Mouse (Mus musculus) layer of hippocampus, adult 11-12 months (tissue): ENCODE measurements around the gene Gpatch1.
"Not testable (repeated sequence)": the region's sequence is repeated elsewhere in the genome, so short reads cannot be mapped to it uniquely, and the experiment has no call there.

Experiments used
- DNase-seq: peaks from one replicate; pipeline ENCODE4 v3.0.0; 2022; ENCODE audit warnings: low spot score

Gene Gpatch1

DNA sequence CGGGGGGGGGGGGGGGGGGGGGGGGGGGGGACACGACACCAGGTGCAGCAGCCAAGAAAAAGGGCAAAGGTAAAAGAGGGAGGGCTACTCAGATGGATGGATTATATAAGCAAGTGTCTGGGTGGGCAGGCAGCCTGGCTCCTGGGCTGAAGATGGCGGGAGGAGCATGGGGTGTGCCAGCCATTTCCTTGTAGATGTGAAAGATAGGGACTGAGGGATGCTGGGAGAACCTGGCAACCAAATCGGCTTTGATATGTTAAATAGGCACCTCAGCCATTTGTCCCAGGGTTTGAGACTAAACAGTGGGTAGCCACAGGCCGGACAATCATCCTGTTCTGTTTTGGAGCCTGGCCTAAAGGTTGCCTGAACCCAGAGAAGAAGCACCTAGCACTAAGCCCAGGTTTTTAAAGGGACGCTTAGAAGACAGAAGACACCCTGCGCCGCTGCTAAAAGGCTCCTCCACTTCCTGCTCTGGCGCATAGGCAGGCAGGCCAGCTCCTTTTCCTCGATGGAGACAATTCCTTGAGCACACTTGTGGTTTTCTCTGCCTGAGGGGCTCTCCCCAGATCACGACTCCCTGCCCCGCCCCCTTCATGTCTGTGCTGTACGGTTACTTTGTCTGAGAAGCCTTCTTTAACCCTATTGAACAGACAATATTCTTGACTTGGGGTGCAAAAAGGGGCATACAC, 4.6 kb upstream of the Gpatch1 start:
- DNase-seq: no peak

DNA sequence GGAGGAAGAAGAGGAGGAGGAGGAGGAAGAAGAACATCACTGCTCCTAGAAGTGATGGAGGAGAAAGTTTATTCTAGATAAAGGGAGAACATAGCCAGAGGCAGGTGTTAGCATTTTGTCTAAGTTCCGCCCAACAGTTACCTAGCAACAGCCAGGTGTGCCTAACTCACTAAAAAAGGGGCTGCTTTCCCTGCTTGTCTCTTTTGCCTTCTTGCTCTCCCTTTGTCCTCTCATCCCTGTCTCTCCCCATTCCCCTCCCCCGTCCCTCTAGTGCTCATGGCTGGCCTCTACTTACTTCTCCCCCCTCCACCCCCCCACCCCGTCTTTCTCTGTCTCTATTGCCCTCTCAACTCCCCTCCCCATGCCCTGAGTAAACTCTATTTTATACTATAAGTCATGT, 3.9 kb upstream of the Gpatch1 start:
- no peak for DNase-seq

DNA sequence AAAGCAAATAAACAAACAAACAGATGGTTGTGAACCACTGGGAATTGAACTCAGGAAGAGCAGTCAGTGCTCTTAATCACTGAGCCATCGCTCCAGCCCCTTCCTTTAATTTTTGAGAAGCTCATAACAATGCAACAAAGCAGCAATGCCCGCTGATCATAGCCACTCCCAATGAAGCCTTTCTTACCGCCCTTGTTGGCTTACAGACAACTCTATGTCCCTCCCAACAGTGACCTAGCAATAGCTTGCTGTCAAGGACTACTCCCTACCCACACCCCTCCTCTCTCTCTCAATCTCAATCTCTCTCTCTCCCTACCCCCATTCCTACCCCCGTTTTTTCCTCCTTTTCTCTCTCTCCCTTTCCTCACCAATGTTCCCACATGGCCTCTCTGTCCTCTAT, 1.5 kb upstream of the Gpatch1 start:
- no peak for DNase-seq

DNA sequence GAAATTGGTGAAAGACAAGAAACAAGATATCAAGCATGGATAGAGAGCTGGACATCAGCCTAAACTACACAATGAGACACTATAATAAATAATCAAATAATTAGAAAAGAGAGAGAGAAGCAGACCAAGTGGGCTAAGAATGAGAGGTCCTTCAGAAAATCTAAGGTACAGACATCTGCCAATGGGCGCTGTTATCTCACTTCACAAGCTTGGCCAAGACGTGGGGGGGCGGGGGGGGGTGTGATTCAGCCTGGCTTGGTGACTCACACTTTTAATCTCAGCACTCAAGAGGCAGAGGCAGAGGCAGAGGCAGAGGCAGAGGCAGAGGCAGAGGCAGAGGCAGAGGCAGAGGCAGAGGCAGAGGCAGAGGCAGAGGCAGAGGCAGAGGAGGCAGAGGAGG, 981 bp upstream of the Gpatch1 start:
- DNase-seq: not testable (repeated sequence)

DNA sequence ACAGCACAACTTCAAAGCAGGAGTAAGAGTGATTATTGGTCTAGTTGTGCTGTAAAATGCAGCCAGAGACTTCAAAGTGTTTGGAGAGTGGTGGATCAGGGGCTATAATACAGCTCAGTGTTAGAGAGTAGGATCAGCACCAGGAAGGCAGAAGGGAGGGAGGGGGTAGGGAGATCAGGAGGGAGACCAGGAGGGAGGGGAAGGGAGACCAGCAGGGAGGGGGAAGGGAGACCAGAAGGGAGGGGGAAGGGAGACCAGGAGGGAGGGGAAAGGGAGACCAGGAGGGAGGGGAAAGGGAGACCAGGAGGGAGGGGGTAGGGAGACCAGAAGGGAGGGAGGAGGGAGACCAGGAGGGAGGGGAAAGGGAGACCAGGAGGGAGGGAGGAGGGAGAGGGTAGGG, 4.1 kb downstream of the Gpatch1 start:
- DNase-seq: no peak

DNA sequence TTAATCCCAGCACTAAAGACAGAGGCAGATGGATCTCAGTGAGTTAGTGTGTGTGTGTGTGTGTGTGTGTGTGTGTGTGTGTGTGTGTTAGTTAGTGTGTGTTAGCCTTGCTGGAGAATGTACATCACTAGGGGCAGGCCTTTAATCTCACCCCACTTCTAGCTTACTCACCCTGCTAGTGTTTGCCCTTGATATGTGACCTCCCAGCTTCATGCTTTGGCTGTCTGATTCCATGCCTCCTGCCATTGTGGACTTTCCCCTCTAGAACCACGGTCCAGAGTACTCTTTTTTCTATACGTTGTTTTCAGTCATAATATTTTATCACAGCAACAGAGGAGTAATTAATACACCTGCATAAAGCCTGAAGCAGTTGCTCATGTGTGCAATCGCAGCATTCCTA, 7.0 kb downstream of the Gpatch1 start:
- DNase-seq: no peak

DNA sequence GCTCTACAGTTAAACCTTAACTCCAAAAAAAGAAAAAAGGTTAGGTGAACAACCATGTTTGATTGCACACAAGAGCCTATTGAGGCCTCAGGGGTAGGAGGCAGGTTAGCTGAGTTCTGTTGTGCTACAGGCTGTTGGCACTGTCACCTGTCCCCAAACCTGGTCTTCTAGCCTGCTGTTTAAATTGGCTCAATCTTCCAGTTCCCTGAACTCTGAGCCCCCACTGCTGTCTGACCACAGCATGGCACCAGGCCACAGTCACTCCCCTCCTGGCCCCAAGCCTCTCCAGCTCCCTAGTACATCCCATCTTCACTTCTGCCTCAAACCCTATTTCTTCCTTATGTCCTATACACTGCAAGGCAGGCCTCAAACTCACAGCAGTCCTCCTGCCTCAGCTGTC, 17.4 kb downstream of the Gpatch1 start:
- DNase-seq: no peak

DNA sequence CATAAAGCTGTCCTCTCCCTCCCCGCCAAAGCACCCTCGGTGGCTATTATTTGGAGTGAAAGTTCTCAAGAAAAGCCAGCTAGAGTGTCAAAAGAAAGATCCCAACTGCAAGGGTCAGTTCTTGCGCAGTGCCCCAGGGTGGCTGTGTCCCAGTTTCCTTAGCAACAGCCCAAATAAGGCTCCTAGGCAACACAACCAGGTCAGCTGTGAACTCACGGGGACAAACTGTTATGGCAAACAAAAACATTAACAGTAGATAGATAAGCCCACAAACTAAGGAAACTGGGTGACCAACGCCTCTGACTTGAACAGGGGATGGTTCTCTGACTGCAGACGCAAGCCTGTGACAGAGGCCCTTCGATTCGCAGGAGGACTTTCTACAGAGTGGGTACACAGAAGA, 18.6 kb downstream of the Gpatch1 start:
- no peak for DNase-seq

DNA sequence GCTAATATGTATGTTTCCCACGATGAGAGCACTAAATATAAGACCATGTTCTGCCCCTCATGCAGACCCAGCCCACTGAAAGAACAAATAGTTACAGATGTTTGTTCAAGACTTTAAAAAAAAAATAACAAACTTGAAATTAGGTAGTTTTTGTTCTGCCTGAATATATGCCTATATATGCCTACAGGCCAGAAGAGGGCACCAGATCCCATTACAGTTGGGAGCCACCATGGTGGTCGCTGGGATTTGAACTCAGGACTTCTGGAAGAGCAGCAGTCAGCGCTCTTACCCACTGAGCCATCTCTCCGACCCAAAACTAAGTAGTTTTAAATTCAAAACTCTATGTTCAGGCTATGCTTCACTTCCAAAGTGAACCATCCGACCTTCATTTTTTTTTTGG, 20.4 kb downstream of the Gpatch1 start:
- no peak for DNase-seq

DNA sequence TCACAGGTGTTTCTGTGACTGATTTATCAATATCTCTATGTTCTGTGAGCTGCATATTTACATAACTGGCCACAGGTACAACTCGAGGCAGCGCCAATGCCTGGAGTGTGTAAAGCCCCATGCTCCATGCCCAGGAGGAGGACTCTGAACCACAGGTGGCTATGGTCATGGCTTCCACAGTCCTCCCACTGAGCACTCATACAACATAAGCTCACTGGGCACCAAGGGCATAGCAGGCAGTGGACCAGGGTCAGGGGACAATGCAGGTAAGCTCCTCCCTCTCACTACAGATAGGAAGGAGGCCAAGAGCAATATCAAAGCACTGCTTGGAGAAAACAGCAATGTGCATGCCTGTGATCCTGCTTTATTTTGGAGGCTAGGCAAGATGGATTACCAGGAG, 22.6 kb downstream of the Gpatch1 start:
- no peak for DNase-seq

DNA sequence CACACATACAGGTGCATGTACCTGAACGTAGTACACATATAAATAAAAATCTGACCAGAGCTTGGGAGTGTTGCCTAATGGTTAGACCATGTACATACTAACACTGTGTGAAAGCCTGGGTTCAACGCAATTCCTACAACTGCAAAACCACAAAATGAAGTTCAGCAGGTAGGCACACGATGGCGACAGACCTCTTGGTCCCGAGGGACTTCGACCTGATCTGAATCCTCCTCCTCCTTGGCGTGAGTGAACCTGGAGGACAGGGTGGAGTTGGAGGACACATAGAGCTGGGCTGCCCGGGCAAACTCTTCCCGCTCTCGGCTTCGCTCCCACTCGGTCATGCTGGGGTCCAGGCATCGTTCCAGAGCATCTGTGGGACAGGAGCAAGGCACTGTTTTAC, 24.8 kb downstream of the Gpatch1 start:
- no peak for DNase-seq

DNA sequence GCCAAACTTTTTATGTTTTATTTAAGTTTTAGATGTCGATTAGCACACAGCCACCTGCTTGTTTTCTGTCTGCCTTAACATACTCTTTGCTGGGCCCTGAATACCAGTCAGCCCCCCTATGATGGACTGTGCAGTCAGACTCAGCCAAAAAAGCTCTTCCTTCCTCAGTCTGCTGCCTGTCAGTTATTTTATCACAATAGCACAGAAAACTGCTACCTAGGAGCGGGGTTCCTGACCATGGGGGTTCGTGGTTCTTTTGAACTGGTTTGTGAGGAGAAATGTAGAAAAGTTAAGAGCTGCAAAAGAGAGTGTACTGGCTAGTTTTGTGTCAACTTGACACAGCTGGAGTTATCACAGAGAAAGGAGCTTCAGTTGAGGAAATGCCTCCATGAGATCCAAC, 39.3 kb downstream of the Gpatch1 start:
- no peak for DNase-seq

DNA sequence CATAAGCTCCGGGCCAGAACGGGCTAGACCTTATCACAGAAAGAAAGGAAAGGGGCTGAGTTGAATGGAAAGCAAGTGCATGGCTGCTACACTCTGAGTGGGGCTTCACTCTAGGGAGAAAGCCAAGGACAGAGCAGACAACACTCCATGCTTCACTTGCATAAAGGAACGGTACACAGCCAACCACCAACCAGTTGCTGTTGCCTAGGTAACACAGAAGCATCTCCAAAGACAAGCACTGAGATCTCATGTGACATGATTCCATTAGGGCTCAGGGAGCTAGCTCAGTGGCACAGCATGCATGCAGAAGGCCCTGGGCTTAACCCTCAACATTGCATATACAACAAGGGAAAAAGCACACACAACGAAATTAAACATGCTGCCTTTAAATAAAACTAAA, 40.8 kb downstream of the Gpatch1 start:
- DNase-seq: no peak

DNA sequence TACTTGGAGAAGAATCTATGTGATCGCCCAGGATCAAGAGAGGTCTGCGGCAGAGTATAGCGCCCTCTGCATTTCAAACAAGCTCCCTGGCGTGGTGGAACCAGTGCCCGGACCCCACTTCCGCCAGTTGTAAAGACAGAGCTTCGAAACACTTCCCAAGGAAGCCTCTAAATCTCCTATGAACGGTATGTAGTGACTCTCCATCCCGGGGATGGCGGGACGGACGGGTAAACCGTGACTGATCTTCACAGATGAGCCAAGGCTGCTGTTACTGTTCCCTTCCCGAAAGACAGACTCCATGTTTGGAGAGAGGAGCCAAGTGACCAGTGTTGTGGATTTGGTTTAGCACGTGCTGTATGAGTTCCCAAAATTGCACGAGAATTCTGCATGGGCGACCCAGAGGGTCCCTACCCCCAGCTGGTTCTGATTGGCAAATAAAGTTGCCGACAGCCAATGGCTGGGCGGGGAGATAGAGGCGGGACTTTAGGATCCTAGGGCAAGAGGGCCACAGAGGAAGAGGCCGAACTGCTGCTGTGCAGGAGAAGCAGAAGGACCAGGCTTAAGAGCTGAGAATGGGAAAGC, 48.7 kb downstream of the Gpatch1 start:
- no peak for DNase-seq

DNA sequence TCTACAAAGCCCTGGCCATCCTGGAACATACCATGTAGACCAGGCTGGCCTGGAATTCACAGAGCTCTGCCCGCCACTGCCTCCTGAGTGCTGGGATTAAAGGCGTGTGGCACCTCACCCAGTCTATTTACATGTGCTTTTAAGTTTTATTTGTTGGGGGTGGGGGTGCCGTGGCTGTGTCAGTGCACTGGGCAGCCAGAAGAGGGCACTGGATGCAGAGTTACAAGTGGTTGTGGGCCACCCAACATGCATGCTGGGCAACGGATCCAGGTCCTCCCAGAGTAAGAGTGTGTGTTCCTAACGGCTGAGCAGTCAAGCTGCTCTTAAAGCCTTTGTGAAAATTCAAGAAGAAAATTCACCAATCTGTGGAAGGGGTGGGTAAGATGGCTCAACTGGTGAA, 50.4 kb downstream of the Gpatch1 start:
- DNase-seq: no peak

DNA sequence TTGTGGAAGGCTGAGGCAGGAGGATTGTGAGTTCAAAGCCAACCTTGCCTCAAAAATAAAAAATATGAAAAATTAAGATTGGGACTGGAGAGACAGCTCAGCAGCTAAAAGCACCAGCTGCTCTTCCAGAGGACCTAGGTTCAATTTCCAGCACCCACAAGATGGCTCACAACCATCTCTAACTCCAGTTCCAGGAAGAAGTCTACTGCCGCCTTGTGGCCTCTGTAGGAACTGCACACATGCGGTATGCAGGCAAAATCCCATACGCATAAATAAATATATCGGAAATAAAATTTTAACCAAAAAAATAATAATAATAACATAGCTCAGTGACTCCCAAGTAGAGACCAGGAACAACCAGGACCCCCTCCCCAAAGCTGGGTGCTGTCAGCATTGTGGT, 51.6 kb downstream of the Gpatch1 start:
- no peak for DNase-seq

DNA sequence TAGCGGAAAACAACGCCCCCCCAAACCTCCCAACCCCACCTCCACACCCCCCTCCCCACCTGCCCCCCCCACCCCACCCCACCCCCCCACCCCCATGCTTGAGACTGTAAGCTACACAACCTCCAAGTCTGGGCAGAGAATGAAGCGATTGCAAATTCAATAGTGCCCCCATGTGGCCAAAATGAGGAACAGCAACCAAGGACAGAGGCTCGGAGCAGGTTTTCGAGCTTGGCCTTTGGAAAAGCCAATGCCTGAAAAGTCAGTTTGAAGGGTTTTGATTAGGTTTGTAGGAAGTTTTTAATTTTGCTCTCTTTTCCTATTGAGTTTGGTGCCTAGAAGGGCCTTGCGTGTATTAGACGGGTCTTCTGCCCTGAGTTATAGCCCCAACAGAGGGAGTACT, 53.5 kb downstream of the Gpatch1 start:
- peak; percentile 66 for DNase-seq

DNA sequence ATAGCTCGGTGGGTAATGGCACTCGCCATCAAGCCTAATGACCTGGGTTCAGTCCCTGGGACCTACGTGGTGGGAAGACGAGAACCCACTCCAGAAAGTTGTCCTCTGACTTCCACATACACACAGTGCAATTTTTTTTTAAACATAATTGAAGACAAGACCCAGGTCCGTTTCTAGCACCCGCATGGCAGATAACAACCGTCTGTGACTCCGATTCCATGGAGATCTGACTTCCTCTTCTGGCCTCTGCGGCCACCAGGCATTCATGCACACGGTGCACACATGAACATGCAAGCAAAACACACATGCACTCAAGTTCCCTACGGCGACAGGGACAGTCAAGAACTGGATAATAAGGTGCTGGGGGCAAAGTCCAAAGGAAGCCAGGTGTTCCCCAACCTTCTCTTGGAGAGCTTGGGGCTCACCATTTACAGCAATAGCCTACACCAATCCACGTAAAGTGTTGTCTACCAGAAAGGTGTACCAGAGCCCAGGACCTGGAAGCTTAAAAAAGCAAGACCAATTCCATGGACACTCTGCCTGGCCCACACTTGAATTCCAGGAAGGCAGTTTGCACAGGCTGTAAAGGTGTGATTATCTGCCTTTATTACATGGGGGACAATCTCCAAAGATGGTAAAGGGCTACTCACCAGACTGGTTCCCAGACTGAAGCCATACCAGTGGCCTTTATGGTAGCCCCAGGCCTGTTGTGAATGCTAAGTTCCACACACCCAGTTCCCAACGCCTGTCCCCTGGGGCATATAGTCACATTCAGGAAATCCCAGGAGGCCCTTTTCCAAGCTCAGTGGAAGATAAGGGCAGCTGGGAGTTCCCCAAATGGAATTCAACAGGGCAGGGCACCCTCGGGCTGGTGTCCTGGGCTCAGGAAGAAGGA, 54.4 kb downstream of the Gpatch1 start:
- no peak for DNase-seq

DNA sequence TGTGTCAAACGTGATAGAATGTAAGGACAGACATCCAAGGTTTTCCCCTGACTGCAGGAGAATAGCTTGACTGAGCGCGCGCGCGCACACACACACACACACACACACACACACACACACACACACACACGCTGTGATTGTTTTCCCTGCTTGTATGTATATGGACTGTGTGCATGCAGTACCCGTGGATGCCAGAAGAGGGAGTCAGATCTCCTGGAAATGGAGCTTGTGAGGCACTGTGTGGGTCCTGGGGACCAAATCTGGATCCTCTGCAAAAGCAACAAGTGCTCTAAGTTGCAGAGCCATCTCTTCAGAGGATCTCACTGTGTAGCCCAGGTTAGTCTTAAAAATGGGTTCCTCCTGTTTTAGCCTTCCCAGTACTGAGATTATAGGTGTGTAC, 58.9 kb downstream of the Gpatch1 start:
- DNase-seq: no peak

DNA sequence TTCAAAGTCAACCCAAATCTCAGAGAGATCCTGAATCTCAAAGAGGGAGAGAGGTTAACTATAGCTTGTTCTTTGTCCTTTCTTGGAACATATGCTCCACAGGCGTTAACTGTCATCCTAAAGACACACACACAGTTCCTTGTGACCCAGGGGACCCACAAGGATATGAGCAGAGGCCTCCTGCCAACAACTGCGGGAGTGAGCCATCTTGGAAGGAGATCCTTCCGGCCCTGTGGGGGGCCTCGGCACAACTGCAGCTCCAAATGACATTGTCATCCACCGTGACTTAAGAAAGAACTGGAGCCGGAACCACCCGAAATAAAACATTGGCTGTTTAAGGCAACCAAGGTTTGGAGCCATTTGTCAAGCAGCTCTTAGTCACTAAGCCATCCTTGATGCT, 59.9 kb downstream of the Gpatch1 start:
- DNase-seq: no peak

DNA sequence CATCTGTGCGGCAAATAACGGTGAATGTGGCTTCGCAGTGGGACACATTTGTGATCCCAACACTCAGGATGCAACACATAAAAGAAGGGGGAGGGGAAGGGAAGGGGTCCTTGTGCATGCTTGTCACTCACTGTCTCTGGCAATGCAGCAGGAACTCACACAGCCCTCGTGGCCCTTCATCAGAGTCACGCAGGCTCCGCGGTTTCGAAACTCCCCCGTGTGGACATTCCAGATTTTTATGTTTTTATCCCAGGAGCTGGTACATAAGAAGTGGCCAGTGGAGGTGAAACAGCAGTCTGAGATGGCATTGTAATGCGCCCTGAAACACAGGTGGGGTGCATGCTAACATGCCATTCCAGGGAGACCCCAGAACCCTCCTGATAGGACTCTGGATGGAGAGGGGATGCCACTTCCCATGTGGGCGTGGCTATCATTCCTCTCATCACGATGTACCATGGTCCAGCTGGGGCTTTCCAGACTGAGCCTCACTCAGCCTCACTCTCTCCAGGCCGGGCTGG, 66.1 kb downstream of the Gpatch1 start:
- DNase-seq: peak; percentile 39

DNA sequence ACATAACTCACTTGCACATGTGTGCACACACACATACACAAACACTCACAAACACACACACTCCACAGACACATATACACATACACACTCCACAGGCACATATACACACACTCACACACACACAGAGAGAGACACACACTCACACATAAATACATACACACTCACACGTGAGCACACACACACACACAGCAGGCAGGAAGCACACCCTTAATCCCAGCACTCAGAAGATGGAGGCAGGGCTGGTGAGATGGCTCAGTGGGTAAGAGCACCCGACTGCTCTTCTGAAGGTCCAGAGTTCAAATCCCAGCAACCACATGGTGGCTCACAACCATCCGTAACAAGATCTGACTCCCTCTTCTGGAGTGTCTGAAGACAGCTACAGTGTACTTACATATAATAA, 80.3 kb downstream of the Gpatch1 start:
- DNase-seq: not testable (repeated sequence)

DNA sequence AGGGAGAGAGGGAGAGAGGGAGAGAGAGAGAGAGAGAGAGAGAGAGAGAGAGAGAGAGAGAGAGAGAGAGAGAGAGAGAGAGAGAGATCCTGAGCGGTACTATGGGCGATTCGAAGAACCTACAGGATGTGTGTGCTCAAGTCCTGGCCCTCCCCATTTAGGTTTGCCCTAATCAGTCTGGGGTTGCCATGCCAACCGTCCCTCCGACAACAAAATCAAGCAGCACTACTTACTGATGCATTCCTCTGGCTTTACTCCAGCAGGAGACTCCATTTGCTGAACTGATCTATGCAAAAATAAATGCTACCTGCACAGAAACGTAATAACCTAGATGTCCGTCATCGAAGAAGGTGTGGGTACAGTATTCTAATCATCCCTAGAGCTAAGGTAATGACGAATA, 82.9 kb downstream of the Gpatch1 start:
- peak; percentile 81 for DNase-seq
